Mouse (Mus musculus): ENCODE measurements around the gene Edrf1. TPM values are rescaled to one million over a fixed set of nuclear protein-coding genes. Genes with fewer than 3 reads are reported as not detected.
"Not testable (repeated sequence)": the region's sequence is repeated elsewhere in the genome, so short reads cannot be mapped to it uniquely, and the experiment has no call there.

The Edrf1 gene
- polyA plus RNA-seq, 1 experiment, result 5.2 TPM

GRCm38 (mm10) chr7:133684701-133685100 lies 47.4 kb downstream of the Edrf1 start:
- Histone ChIP-seq H3K4me2 (ENCODE audit: low read depth) (no peak overlapping the region), H3K36me3 (ENCODE audit: control insufficient read depth, insufficient read depth) (peaks cover 12% of the 10 kb centered on the region), H3K4me3 (no peak overlapping the region), H3ac (ENCODE audit: control insufficient read depth, insufficient read length) (no peak overlapping the region), H3K79me2 (ENCODE audit: control insufficient read depth, insufficient read depth) (no peaks in the 10 kb centered on the region), H3K27me3 (ENCODE audit: control insufficient read depth, insufficient read depth, insufficient read length) (no peaks in the 10 kb centered on the region)
- TF ChIP-seq MYOD1 (IDR thresholded peaks at IDR 0.05; ENCODE audit: control insufficient read depth in 1 of 3, insufficient read length in 2 of 3, low read depth in 2 of 3) (no peak), USF1 (IDR thresholded peaks at IDR 0.05; ENCODE audit: low read depth) (no peak), MYOG (IDR thresholded peaks at IDR 0.05; ENCODE audit: control insufficient read depth in 1 of 3, insufficient read depth in 1 of 3, insufficient read length in 2 of 3, low read depth in 2 of 3) (no peak), E2F4 (IDR thresholded peaks at IDR 0.05; ENCODE audit: insufficient read depth) (no peak)

- H3K27me3 ChIP-seq (ENCODE audit: control insufficient read depth, insufficient read depth, insufficient read length); H3K79me2 ChIP-seq (ENCODE audit: control insufficient read depth, insufficient read depth); H3K4me3 ChIP-seq; H3ac ChIP-seq (ENCODE audit: control insufficient read depth, insufficient read length); H3K4me2 ChIP-seq (ENCODE audit: low read depth): not testable (repeated sequence)
- peaks cover 12% of the 10 kb centered on the region for H3K36me3 ChIP-seq (ENCODE audit: control insufficient read depth, insufficient read depth)
- TF ChIP-seq POLR2A (IDR thresholded peaks at IDR 0.05; ENCODE audit: insufficient read length, low read depth) (peak; percentile 25), POLR2AphosphoS2 (IDR thresholded peaks at IDR 0.05; ENCODE audit: insufficient read length, low read depth) (peak; percentile 58)
Observed at GRCm38 (mm10) chr7:133685644-133686043, 48.3 kb downstream of the Edrf1 start.

GRCm38 (mm10) chr7:133698021-133698709 lies 60.8 kb downstream of the Edrf1 start:
- H3K36me3 ChIP-seq (ENCODE audit: control insufficient read depth, insufficient read depth), result no peaks in the 10 kb centered on the region
- H3K27me3 ChIP-seq (ENCODE audit: control insufficient read depth, insufficient read depth, insufficient read length), result no peaks in the 10 kb centered on the region
- H3K4me3 ChIP-seq, result no peak overlapping the region
- no peak overlapping the region for H3ac ChIP-seq (ENCODE audit: control insufficient read depth, insufficient read length)
- no peak for TF ChIP-seq TCF3 (IDR thresholded peaks at IDR 0.05; ENCODE audit: insufficient read length, low read depth)
- TF ChIP-seq POLR2AphosphoS2 (IDR thresholded peaks at IDR 0.05; ENCODE audit: insufficient read length, low read depth), result no peak
- no peak for TF ChIP-seq USF1 (IDR thresholded peaks at IDR 0.05; ENCODE audit: low read depth)
- no peak for TF ChIP-seq TCF12 (IDR thresholded peaks at IDR 0.05; ENCODE audit: insufficient read depth, poor library complexity, severe bottlenecking)
- TF ChIP-seq MAX (IDR thresholded peaks at IDR 0.05; ENCODE audit: low read depth), result no peak
- TF ChIP-seq MYOD1 (IDR thresholded peaks at IDR 0.05; ENCODE audit: control insufficient read depth in 1 of 3, insufficient read length in 2 of 3, low read depth in 2 of 3), result no peak
- TF ChIP-seq MYOG (IDR thresholded peaks at IDR 0.05; ENCODE audit: control insufficient read depth in 1 of 3, insufficient read depth in 1 of 3, insufficient read length in 2 of 3, low read depth in 2 of 3), result no peak
- TF ChIP-seq E2F4 (IDR thresholded peaks at IDR 0.05; ENCODE audit: insufficient read depth), result no peak
- no peak for TF ChIP-seq REST (IDR thresholded peaks at IDR 0.05; ENCODE audit: insufficient read depth, insufficient read length)
- no peak for TF ChIP-seq CEBPB (IDR thresholded peaks at IDR 0.05; ENCODE audit: insufficient read depth, poor library complexity, severe bottlenecking)
- TF ChIP-seq POLR2A (IDR thresholded peaks at IDR 0.05; ENCODE audit: insufficient read length, low read depth), result no peak
- TF ChIP-seq SRF (IDR thresholded peaks at IDR 0.05; ENCODE audit: control insufficient read depth, insufficient read length, low read depth), result no peak
- no peaks in the 10 kb centered on the region for H3K79me2 ChIP-seq (ENCODE audit: control insufficient read depth, insufficient read depth)
- no peak overlapping the region for H3K4me2 ChIP-seq (ENCODE audit: low read depth)

GRCm38 (mm10) chr7:133699885-133700284 lies 62.5 kb downstream of the Edrf1 start:
- no peak overlapping the region for H3K4me3 ChIP-seq
- no peak overlapping the region for H3K4me2 ChIP-seq (ENCODE audit: low read depth)
- no peak for TF ChIP-seq REST (IDR thresholded peaks at IDR 0.05; ENCODE audit: insufficient read depth, insufficient read length)
- no peak for TF ChIP-seq TCF12 (IDR thresholded peaks at IDR 0.05; ENCODE audit: insufficient read depth, poor library complexity, severe bottlenecking)
- TF ChIP-seq USF1 (IDR thresholded peaks at IDR 0.05; ENCODE audit: low read depth), result no peak
- TF ChIP-seq SRF (IDR thresholded peaks at IDR 0.05; ENCODE audit: control insufficient read depth, insufficient read length, low read depth), result no peak
- TF ChIP-seq POLR2A (IDR thresholded peaks at IDR 0.05; ENCODE audit: insufficient read length, low read depth), result no peak
- no peak for TF ChIP-seq MYOD1 (IDR thresholded peaks at IDR 0.05; ENCODE audit: control insufficient read depth in 1 of 3, insufficient read length in 2 of 3, low read depth in 2 of 3)
- no peak for TF ChIP-seq CEBPB (IDR thresholded peaks at IDR 0.05; ENCODE audit: insufficient read depth, poor library complexity, severe bottlenecking)
- TF ChIP-seq TCF3 (IDR thresholded peaks at IDR 0.05; ENCODE audit: insufficient read length, low read depth), result no peak
- TF ChIP-seq POLR2AphosphoS2 (IDR thresholded peaks at IDR 0.05; ENCODE audit: insufficient read length, low read depth), result no peak
- no peak for TF ChIP-seq E2F4 (IDR thresholded peaks at IDR 0.05; ENCODE audit: insufficient read depth)
- no peak for TF ChIP-seq MYOG (IDR thresholded peaks at IDR 0.05; ENCODE audit: control insufficient read depth in 1 of 3, insufficient read depth in 1 of 3, insufficient read length in 2 of 3, low read depth in 2 of 3)
- TF ChIP-seq MAX (IDR thresholded peaks at IDR 0.05; ENCODE audit: low read depth), result no peak

DNA sequence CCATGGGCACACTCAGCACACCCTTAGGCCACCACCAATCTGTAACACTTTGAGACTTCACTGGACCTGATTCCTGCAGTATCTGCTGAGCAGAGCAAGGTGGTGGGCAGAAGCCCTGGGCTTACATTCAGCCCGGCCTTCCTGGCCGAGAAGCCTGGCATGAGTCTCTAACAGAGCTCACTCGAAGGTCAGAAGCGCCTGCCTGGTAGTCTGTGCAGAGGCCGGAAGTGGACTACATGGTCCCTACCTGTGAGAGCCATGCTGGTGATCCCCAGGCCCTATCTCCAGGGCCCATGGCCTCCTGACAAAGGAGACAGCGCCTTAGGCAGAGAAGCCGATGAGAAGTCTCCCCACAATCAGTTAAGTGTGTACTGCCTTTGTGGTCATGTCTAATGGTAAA lies 64.0 kb downstream of the Edrf1 start:
- Histone ChIP-seq H3ac (ENCODE audit: control insufficient read depth, insufficient read length) (no peak overlapping the region), H3K4me3 (no peak overlapping the region), H3K79me2 (ENCODE audit: control insufficient read depth, insufficient read depth) (no peaks in the 10 kb centered on the region), H3K36me3 (ENCODE audit: control insufficient read depth, insufficient read depth) (no peaks in the 10 kb centered on the region), H3K4me2 (ENCODE audit: low read depth) (no peak overlapping the region), H3K27me3 (ENCODE audit: control insufficient read depth, insufficient read depth, insufficient read length) (no peaks in the 10 kb centered on the region)
- TF ChIP-seq MAX (IDR thresholded peaks at IDR 0.05; ENCODE audit: low read depth), result no peak
- TF ChIP-seq TCF3 (IDR thresholded peaks at IDR 0.05; ENCODE audit: insufficient read length, low read depth), result no peak
- no peak for TF ChIP-seq MYOD1 (IDR thresholded peaks at IDR 0.05; ENCODE audit: control insufficient read depth in 1 of 3, insufficient read length in 2 of 3, low read depth in 2 of 3)
- no peak for TF ChIP-seq MYOG (IDR thresholded peaks at IDR 0.05; ENCODE audit: control insufficient read depth in 1 of 3, insufficient read depth in 1 of 3, insufficient read length in 2 of 3, low read depth in 2 of 3)
- no peak for TF ChIP-seq E2F4 (IDR thresholded peaks at IDR 0.05; ENCODE audit: insufficient read depth)
- no peak for TF ChIP-seq USF1 (IDR thresholded peaks at IDR 0.05; ENCODE audit: low read depth)

More at GRCm38 (mm10) chr7:133699885-133700284, 62.5 kb downstream of the Edrf1 start:
- Histone ChIP-seq H3ac (ENCODE audit: control insufficient read depth, insufficient read length) (no peak overlapping the region), H3K27me3 (ENCODE audit: control insufficient read depth, insufficient read depth, insufficient read length) (no peaks in the 10 kb centered on the region), H3K36me3 (ENCODE audit: control insufficient read depth, insufficient read depth) (no peaks in the 10 kb centered on the region), H3K79me2 (ENCODE audit: control insufficient read depth, insufficient read depth) (no peaks in the 10 kb centered on the region)
